Mouse (Mus musculus): ENCODE data around the gene Zfp961. TPM values are rescaled to one million over a fixed set of nuclear protein-coding genes. Genes with fewer than 3 reads are reported as not detected.

The Zfp961 gene
- polyA plus RNA-seq, 1 experiment from 2014 or later, result 24.5 TPM

GRCm38 (mm10) chr8:71988867-71989599 is 38.2 kb downstream of the Zfp961 start:
- H3K27ac ChIP-seq (ENCODE audit: low read depth), result no peak overlapping the region
- DNase-seq (ENCODE audit: low spot score), result no peak
- H3K4me3 ChIP-seq (ENCODE audit: low read depth, low read length), result peak overlapping the region; percentile 32
- H3K9me3 ChIP-seq (ENCODE audit: control insufficient read depth, low read length), result no peaks in the 10 kb centered on the region
- peak overlapping the region; percentile 55 for H3K4me2 ChIP-seq (ENCODE audit: low read length)
- H3K36me3 ChIP-seq (ENCODE audit: control insufficient read depth, insufficient read depth, low read length), result no peaks in the 10 kb centered on the region
- H3K27me3 ChIP-seq (replicated peaks; ENCODE audit: control insufficient read depth, insufficient read depth, low read length), result no peaks in the 10 kb centered on the region
- ATAC-seq (replicated peaks; ENCODE audit: low FRiP score, low TSS enrichment, low read depth), result no peak; the same call in 1 of the 2 replicates
- 0 out of 2 replicates have a peak, but pooled peaks cover 3% of the 10 kb centered on the region for H3K4me1 ChIP-seq (replicated peaks; ENCODE audit: control insufficient read depth, insufficient read depth, low read length)
- H3K9ac ChIP-seq (ENCODE audit: low read length), result peak overlapping the region; percentile 29
- WGBS, result 46% methylated on average over 13 of the region's 13 CpGs

- Histone ChIP-seq H3K9me3 (ENCODE audit: control insufficient read depth, low read length) (no peaks in the 10 kb centered on the region), H3K27ac (ENCODE audit: low read depth) (no peak overlapping the region), H3K9ac (ENCODE audit: low read length) (no peak overlapping the region), H3K27me3 (replicated peaks; ENCODE audit: control insufficient read depth, insufficient read depth, low read length) (no peaks in the 10 kb centered on the region), H3K4me3 (ENCODE audit: low read depth, low read length) (no peak overlapping the region), H3K4me2 (ENCODE audit: low read length) (no peak overlapping the region), H3K4me1 (replicated peaks; ENCODE audit: control insufficient read depth, insufficient read depth, low read length) (no peaks in the 10 kb centered on the region), H3K36me3 (ENCODE audit: control insufficient read depth, insufficient read depth, low read length) (no peaks in the 10 kb centered on the region)
- DNase-seq (ENCODE audit: low spot score) (no peak), ATAC-seq (replicated peaks; ENCODE audit: low FRiP score, low TSS enrichment, low read depth) (no peak)
- 83% methylated on average over 1 of the region's 1 CpGs for WGBS
Measured at GRCm38 (mm10) chr8:71999434-71999833, 48.6 kb downstream of the Zfp961 start.

- no peak for ATAC-seq (replicated peaks; ENCODE audit: low FRiP score, low TSS enrichment, low read depth)
- WGBS, result 61% methylated on average over 3 of the region's 3 CpGs
- no peak overlapping the region for H3K4me3 ChIP-seq (ENCODE audit: low read depth, low read length)
Measured at GRCm38 (mm10) chr8:72000223-72000622, 49.4 kb downstream of the Zfp961 start.

GRCm38 (mm10) chr8:72002942-72003341 is 52.1 kb downstream of the Zfp961 start:
- no peaks in the 10 kb centered on the region for H3K27me3 ChIP-seq (replicated peaks; ENCODE audit: control insufficient read depth, insufficient read depth, low read length)

More at GRCm38 (mm10) chr8:72000223-72000622, 49.4 kb downstream of the Zfp961 start:
- Histone ChIP-seq H3K4me2 (ENCODE audit: low read length) (no peak overlapping the region), H3K27me3 (replicated peaks; ENCODE audit: control insufficient read depth, insufficient read depth, low read length) (no peaks in the 10 kb centered on the region), H3K36me3 (ENCODE audit: control insufficient read depth, insufficient read depth, low read length) (no peaks in the 10 kb centered on the region), H3K9ac (ENCODE audit: low read length) (no peak overlapping the region), H3K27ac (ENCODE audit: low read depth) (no peak overlapping the region), H3K9me3 (ENCODE audit: control insufficient read depth, low read length) (no peaks in the 10 kb centered on the region), H3K4me1 (replicated peaks; ENCODE audit: control insufficient read depth, insufficient read depth, low read length) (no peaks in the 10 kb centered on the region)
- DNase-seq (ENCODE audit: low spot score), result no peak

GRCm38 (mm10) chr8:72005912-72006311 is 55.1 kb downstream of the Zfp961 start:
- Histone ChIP-seq H3K9me3 (ENCODE audit: control insufficient read depth, low read length) (no peaks in the 10 kb centered on the region), H3K9ac (ENCODE audit: low read length) (no peak overlapping the region), H3K36me3 (ENCODE audit: control insufficient read depth, insufficient read depth, low read length) (no peaks in the 10 kb centered on the region), H3K27me3 (replicated peaks; ENCODE audit: control insufficient read depth, insufficient read depth, low read length) (no peaks in the 10 kb centered on the region), H3K4me1 (replicated peaks; ENCODE audit: control insufficient read depth, insufficient read depth, low read length) (no peaks in the 10 kb centered on the region), H3K4me2 (ENCODE audit: low read length) (no peak overlapping the region), H3K27ac (ENCODE audit: low read depth) (no peak overlapping the region), H3K4me3 (ENCODE audit: low read depth, low read length) (no peak overlapping the region)
- WGBS, result 82% methylated on average over 3 of the region's 3 CpGs
- DNase-seq (ENCODE audit: low spot score) (no peak), ATAC-seq (replicated peaks; ENCODE audit: low FRiP score, low TSS enrichment, low read depth) (no peak)

More at GRCm38 (mm10) chr8:72002942-72003341, 52.1 kb downstream of the Zfp961 start:
- Histone ChIP-seq H3K9ac (ENCODE audit: low read length) (no peak overlapping the region), H3K27ac (ENCODE audit: low read depth) (no peak overlapping the region), H3K36me3 (ENCODE audit: control insufficient read depth, insufficient read depth, low read length) (no peaks in the 10 kb centered on the region), H3K4me1 (replicated peaks; ENCODE audit: control insufficient read depth, insufficient read depth, low read length) (no peaks in the 10 kb centered on the region), H3K4me2 (ENCODE audit: low read length) (no peak overlapping the region), H3K9me3 (ENCODE audit: control insufficient read depth, low read length) (no peaks in the 10 kb centered on the region), H3K4me3 (ENCODE audit: low read depth, low read length) (no peak overlapping the region)
- ATAC-seq (replicated peaks; ENCODE audit: low FRiP score, low TSS enrichment, low read depth) (no peak), DNase-seq (ENCODE audit: low spot score) (no peak)

GRCm38 (mm10) chr8:72006763-72007162 is 55.9 kb downstream of the Zfp961 start:
- Histone ChIP-seq H3K4me2 (ENCODE audit: low read length) (no peak overlapping the region), H3K9me3 (ENCODE audit: control insufficient read depth, low read length) (no peaks in the 10 kb centered on the region), H3K27me3 (replicated peaks; ENCODE audit: control insufficient read depth, insufficient read depth, low read length) (no peaks in the 10 kb centered on the region), H3K27ac (ENCODE audit: low read depth) (no peak overlapping the region), H3K36me3 (ENCODE audit: control insufficient read depth, insufficient read depth, low read length) (no peaks in the 10 kb centered on the region), H3K4me3 (ENCODE audit: low read depth, low read length) (no peak overlapping the region), H3K9ac (ENCODE audit: low read length) (no peak overlapping the region), H3K4me1 (replicated peaks; ENCODE audit: control insufficient read depth, insufficient read depth, low read length) (no peaks in the 10 kb centered on the region)
- WGBS, result 74% methylated on average over 1 of the region's 1 CpGs
- no peak for ATAC-seq (replicated peaks; ENCODE audit: low FRiP score, low TSS enrichment, low read depth)
- DNase-seq (ENCODE audit: low spot score), result no peak

- H3K4me1 ChIP-seq (replicated peaks; ENCODE audit: control insufficient read depth, insufficient read depth, low read length), result no peaks in the 10 kb centered on the region
- no peak overlapping the region for H3K9ac ChIP-seq (ENCODE audit: low read length)
- H3K4me3 ChIP-seq (ENCODE audit: low read depth, low read length), result no peak overlapping the region
- no peak overlapping the region for H3K4me2 ChIP-seq (ENCODE audit: low read length)
- ATAC-seq (replicated peaks; ENCODE audit: low FRiP score, low TSS enrichment, low read depth) (no peak), DNase-seq (ENCODE audit: low spot score) (no peak)
- H3K27me3 ChIP-seq (replicated peaks; ENCODE audit: control insufficient read depth, insufficient read depth, low read length), result no peaks in the 10 kb centered on the region
- WGBS, result 70% methylated on average over 3 of the region's 3 CpGs
- no peaks in the 10 kb centered on the region for H3K36me3 ChIP-seq (ENCODE audit: control insufficient read depth, insufficient read depth, low read length)
- H3K27ac ChIP-seq (ENCODE audit: low read depth), result no peak overlapping the region
- no peaks in the 10 kb centered on the region for H3K9me3 ChIP-seq (ENCODE audit: control insufficient read depth, low read length)
Measured at GRCm38 (mm10) chr8:72008134-72008641, 57.4 kb downstream of the Zfp961 start.

- Histone ChIP-seq H3K4me1 (replicated peaks; ENCODE audit: control insufficient read depth, insufficient read depth, low read length) (no peaks in the 10 kb centered on the region), H3K9ac (ENCODE audit: low read length) (no peak within 1 kb of the TSS), H3K36me3 (ENCODE audit: control insufficient read depth, insufficient read depth, low read length) (no peaks in the 10 kb centered on the region), H3K4me3 (ENCODE audit: low read depth, low read length) (no peak within 1 kb of the TSS), H3K9me3 (ENCODE audit: control insufficient read depth, low read length) (no peaks in the 10 kb centered on the region), H3K27ac (ENCODE audit: low read depth) (no peak within 1 kb of the TSS), H3K4me2 (ENCODE audit: low read length) (no peak within 1 kb of the TSS), H3K27me3 (replicated peaks; ENCODE audit: control insufficient read depth, insufficient read depth, low read length) (no peaks in the 10 kb centered on the region)
- ATAC-seq (replicated peaks; ENCODE audit: low FRiP score, low TSS enrichment, low read depth) (no peak), DNase-seq (ENCODE audit: low spot score) (no peak)
- WGBS, result 79% methylated on average over 3 of the region's 3 CpGs
Measured at GRCm38 (mm10) chr8:72009473-72009872, 58.6 kb downstream of the Zfp961 start, which contains the start of gene Cyp4f18. Gene Cyp4f18, minus strand, starts transcription at chr8:72009626.
